Mouse (Mus musculus) myocyte (in vitro differentiated cells): Measurements from ENCODE around the gene Xylb. TPM values are rescaled to one million over a fixed set of nuclear protein-coding genes. Genes with fewer than 3 reads are reported as not detected.
A peak's percentile ranks its signal among the peaks of the same experiment; 100 is the strongest.
"Not testable (repeated sequence)": the region's sequence is repeated elsewhere in the genome, so short reads cannot be mapped to it uniquely, and the experiment has no call there.

Experiments used
- H3K27me3 ChIP-seq: one replicate; pipeline ENCODE4 v1.6.1; 2011; ENCODE audit not compliant: control insufficient read depth, insufficient read depth, insufficient read length
- H3K36me3 ChIP-seq: one replicate; pipeline ENCODE4 v1.6.1; 2011; ENCODE audit not compliant: control insufficient read depth, insufficient read depth
- H3K4me2 ChIP-seq: one replicate; pipeline ENCODE4 v1.6.1; 2011; ENCODE audit warnings: low read depth, control low read depth
- H3K4me3 ChIP-seq: one replicate; pipeline ENCODE4 v1.5.1; 2011; ENCODE audit warnings: mild to moderate bottlenecking, control low read depth, moderate library complexity
- H3K79me2 ChIP-seq: one replicate; pipeline ENCODE4 v1.6.1; 2011; ENCODE audit not compliant: control insufficient read depth, insufficient read depth
- H3ac ChIP-seq: one replicate; pipeline ENCODE4 v1.6.1; 2011; ENCODE audit not compliant: control insufficient read depth, insufficient read length
- CEBPB ChIP-seq: IDR thresholded peaks from 2 replicates; pipeline ENCODE4 v1.6.1; 2011; ENCODE audit warnings: mild to moderate bottlenecking, moderate library complexity; ENCODE audit not compliant: poor library complexity, insufficient read depth, severe bottlenecking
- E2F4 ChIP-seq: IDR thresholded peaks from one replicate; pipeline ENCODE4 v1.6.1; 2011; ENCODE audit warnings: mild to moderate bottlenecking, control low read depth, moderate library complexity; ENCODE audit not compliant: insufficient read depth
- MAX ChIP-seq: IDR thresholded peaks from one replicate; pipeline ENCODE4 v1.6.1; 2011; ENCODE audit warnings: low read depth, mild to moderate bottlenecking, control low read depth
- MYOD1 ChIP-seq, 3 experiments: IDR thresholded peaks; one replicate each; pipeline ENCODE4 v1.6.1; 2011; ENCODE audit warnings: control low read depth in 2 of 3, low read depth in 2 of 3, mild to moderate bottlenecking in 2 of 3, moderate library complexity in 1 of 3; ENCODE audit not compliant: insufficient read length in 2 of 3, control insufficient read depth in 1 of 3
- MYOG ChIP-seq, 3 experiments: IDR thresholded peaks; one replicate each; pipeline ENCODE4 v1.6.1; 2011; ENCODE audit warnings: control low read depth in 2 of 3, low read depth in 2 of 3, mild to moderate bottlenecking in 2 of 3; ENCODE audit not compliant: insufficient read length in 2 of 3, control insufficient read depth in 1 of 3, insufficient read depth in 1 of 3
- POLR2A ChIP-seq: IDR thresholded peaks from one replicate; pipeline ENCODE4 v1.6.1; 2011; ENCODE audit warnings: low read depth, mild to moderate bottlenecking, control low read depth, moderate library complexity; ENCODE audit not compliant: insufficient read length
- POLR2AphosphoS2 ChIP-seq: IDR thresholded peaks from one replicate; pipeline ENCODE4 v1.6.1; 2011; ENCODE audit warnings: low read depth, control low read depth; ENCODE audit not compliant: insufficient read length
- REST ChIP-seq: IDR thresholded peaks from one replicate; pipeline ENCODE4 v1.6.1; 2011; ENCODE audit warnings: mild to moderate bottlenecking, control low read depth, moderate library complexity; ENCODE audit not compliant: insufficient read depth, insufficient read length
- SRF ChIP-seq: IDR thresholded peaks from one replicate; pipeline ENCODE4 v1.6.1; 2011; ENCODE audit warnings: low read depth; ENCODE audit not compliant: control insufficient read depth, insufficient read length
- TCF12 ChIP-seq: IDR thresholded peaks from one replicate; pipeline ENCODE4 v1.6.1; 2011; ENCODE audit warnings: mild to moderate bottlenecking, control low read depth; ENCODE audit not compliant: poor library complexity, insufficient read depth, severe bottlenecking
- TCF3 ChIP-seq: IDR thresholded peaks from one replicate; pipeline ENCODE4 v1.6.1; 2011; ENCODE audit warnings: low read depth, control low read depth; ENCODE audit not compliant: insufficient read length
- USF1 ChIP-seq: IDR thresholded peaks from one replicate; pipeline ENCODE4 v1.6.1; 2011; ENCODE audit warnings: low read depth, mild to moderate bottlenecking, control low read depth, moderate library complexity
- polyA plus RNA-seq: library from polyadenylated mRNA; unstranded; fragments of >200 nt; fragmentation: generic; extraction: Trizol; gene quantifications from one replicate; pipeline ENCODE4 v1.2.1, GENCODE M21; 2012; ENCODE audit warnings: missing spikeins

Gene Xylb
- polyA plus RNA-seq, 1 experiment = 1.7 TPM

DNA sequence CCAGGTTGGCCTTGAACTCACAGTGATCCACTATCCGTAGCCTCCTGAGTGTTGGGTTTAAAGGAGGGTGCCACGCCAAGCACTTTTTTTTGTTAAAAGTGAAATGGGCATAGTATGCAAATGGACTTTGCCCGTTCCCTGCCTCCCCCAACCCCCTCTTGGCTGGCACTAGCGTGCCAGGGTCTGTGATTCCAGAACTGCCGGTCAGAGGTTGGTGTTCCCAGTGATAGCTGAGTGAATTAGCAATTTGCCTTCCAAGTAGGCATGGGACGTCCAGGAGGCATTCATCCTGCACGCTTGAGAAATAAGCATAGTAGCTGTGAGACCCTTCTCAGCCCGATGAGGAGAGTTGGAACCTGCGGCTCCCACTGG is 863 bp downstream of the Xylb start:
- Histone ChIP-seq H3K27me3 (no peaks in the 10 kb centered on the region), H3K79me2 (no peaks in the 10 kb centered on the region), H3ac (peak overlapping the region; percentile 48), H3K36me3 (no peaks in the 10 kb centered on the region), H3K4me2 (peak overlapping the region; percentile 42), H3K4me3 (peak overlapping the region; percentile 9)
- TF ChIP-seq CEBPB (no peak), TCF12 (no peak), MYOD1 (IDR thresholded peaks at IDR 0.05; ENCODE audit: control insufficient read depth in 1 of 3, insufficient read length in 2 of 3, low read depth in 2 of 3) (no peak), SRF (no peak), E2F4 (no peak), REST (no peak), POLR2AphosphoS2 (no peak), TCF3 (no peak), MYOG (IDR thresholded peaks at IDR 0.05; ENCODE audit: control insufficient read depth in 1 of 3, insufficient read depth in 1 of 3, insufficient read length in 2 of 3, low read depth in 2 of 3) (no peak), MAX (no peak), USF1 (no peak)

DNA sequence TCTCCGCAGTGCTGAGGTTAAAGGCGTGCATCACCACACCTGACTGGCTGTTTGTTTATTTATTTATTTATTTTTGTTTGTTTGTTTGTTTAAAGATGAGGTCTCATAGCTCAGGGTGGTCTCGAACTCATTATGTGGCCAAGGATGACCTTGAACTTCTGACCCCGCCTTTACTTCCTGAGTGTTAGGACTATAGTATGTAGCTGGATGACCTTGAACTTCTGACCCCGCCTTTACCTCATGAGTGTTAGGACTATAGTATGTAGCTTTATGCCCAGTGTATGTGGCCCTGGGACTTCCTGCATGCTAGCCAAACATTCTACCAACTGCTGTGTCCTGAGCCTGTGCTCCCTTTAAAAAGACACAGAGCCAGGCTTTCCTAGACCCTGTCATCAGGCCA is 4.2 kb downstream of the Xylb start:
- Histone ChIP-seq H3ac (no peak overlapping the region), H3K79me2 (no peaks in the 10 kb centered on the region), H3K4me2 (no peak overlapping the region), H3K36me3 (no peaks in the 10 kb centered on the region), H3K27me3 (no peaks in the 10 kb centered on the region), H3K4me3 (no peak overlapping the region)
- TF ChIP-seq MYOD1 (IDR thresholded peaks at IDR 0.05; ENCODE audit: control insufficient read depth in 1 of 3, insufficient read length in 2 of 3, low read depth in 2 of 3) = no peak
- TF ChIP-seq CEBPB = no peak
- TF ChIP-seq USF1 = no peak
- TF ChIP-seq POLR2A = no peak
- TF ChIP-seq TCF12 = no peak
- TF ChIP-seq TCF3 = no peak

DNA sequence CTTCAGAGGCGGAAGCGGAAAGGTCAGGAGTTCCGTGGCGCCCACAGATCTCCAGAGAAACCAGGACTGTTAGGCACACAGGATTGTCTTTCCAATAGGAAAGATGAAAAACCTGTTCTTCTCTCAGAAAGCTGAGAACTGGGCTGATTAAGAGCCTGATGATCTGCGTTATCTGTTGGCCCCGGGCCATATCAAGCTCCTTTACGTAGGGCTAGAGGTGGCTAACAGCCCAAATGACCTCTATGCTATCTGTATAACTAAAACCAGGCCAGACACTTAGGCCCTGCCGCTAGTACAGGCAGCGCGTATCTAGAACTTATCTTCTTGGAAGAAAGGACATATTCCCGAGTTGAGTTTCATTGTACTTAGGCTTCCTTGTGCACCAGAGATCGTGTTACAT is 6.0 kb downstream of the Xylb start:
- no peak overlapping the region for H3ac ChIP-seq
- no peak overlapping the region for H3K4me2 ChIP-seq
- H3K79me2 ChIP-seq = no peaks in the 10 kb centered on the region
- no peaks in the 10 kb centered on the region for H3K27me3 ChIP-seq
- no peak overlapping the region for H3K4me3 ChIP-seq
- TF ChIP-seq E2F4 (no peak), SRF (no peak), USF1 (no peak), MYOD1 (IDR thresholded peaks at IDR 0.05; ENCODE audit: control insufficient read depth in 1 of 3, insufficient read length in 2 of 3, low read depth in 2 of 3) (no peak)
- H3K36me3 ChIP-seq = no peaks in the 10 kb centered on the region

DNA sequence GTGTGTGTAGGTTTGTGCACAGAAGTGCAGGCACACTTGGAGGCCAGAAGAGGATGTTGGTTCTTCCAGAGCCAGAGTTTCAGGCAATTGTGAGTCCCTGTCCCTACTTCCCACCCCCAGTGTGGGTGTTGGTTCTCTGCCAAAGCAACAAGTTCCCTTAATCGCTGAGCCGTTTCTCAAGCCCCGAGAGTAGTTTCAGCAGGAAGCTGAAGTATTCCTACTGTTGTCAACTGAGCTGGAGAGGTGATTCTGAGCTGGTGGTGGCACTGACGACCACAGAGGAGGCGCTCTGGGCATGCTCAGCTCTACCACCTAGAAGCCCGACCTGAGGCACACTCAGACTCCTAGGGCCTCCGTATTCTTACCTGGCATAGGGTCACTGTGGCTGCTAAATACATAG is 8.1 kb downstream of the Xylb start, which contains the start of gene Slc22a14:
Gene Slc22a14, minus strand, starts transcription at position 270 of the 400 bp plus-strand sequence.
- no peak within 1 kb of the TSS for H3ac ChIP-seq
- no peaks in the 10 kb centered on the region for H3K27me3 ChIP-seq
- no peak within 1 kb of the TSS for H3K4me3 ChIP-seq
- TF ChIP-seq SRF (no peak), USF1 (no peak), REST (no peak), POLR2AphosphoS2 (no peak), TCF12 (no peak), TCF3 (no peak), MYOD1 (IDR thresholded peaks at IDR 0.05; ENCODE audit: control insufficient read depth in 1 of 3, insufficient read length in 2 of 3, low read depth in 2 of 3) (no peak), MYOG (IDR thresholded peaks at IDR 0.05; ENCODE audit: control insufficient read depth in 1 of 3, insufficient read depth in 1 of 3, insufficient read length in 2 of 3, low read depth in 2 of 3) (no peak), CEBPB (no peak), E2F4 (no peak), POLR2A (no peak), MAX (no peak)
- H3K4me2 ChIP-seq = no peak within 1 kb of the TSS
- no peaks in the 10 kb centered on the region for H3K36me3 ChIP-seq
- no peaks in the 10 kb centered on the region for H3K79me2 ChIP-seq

DNA sequence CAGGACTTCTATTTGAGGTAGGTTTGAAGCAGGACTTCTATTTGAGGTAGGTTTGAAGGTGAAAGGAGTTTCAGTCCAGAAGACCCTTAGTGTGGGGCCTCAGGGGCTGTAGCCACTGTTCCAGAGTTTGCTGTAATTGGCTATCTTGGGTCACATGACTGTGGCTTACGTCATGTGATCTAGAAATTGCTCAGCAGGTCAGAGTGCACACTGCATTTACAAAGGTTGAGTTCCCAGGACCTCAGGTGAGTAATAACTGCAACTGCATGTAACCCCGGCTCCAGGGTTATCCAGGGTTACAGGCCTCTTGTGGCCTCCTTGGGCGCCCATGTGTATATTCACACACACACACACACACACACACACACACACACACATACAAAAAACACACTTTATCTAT is 11.2 kb downstream of the Xylb start:
- H3K27me3 ChIP-seq = no peaks in the 10 kb centered on the region
- H3K79me2 ChIP-seq = no peaks in the 10 kb centered on the region
- no peak overlapping the region for H3K4me2 ChIP-seq
- H3ac ChIP-seq = no peak overlapping the region
- no peak overlapping the region for H3K4me3 ChIP-seq
- H3K36me3 ChIP-seq = no peaks in the 10 kb centered on the region
- TF ChIP-seq CEBPB (no peak), REST (no peak), MYOD1 (IDR thresholded peaks at IDR 0.05; ENCODE audit: control insufficient read depth in 1 of 3, insufficient read length in 2 of 3, low read depth in 2 of 3) (no peak), TCF12 (no peak), MYOG (IDR thresholded peaks at IDR 0.05; ENCODE audit: control insufficient read depth in 1 of 3, insufficient read depth in 1 of 3, insufficient read length in 2 of 3, low read depth in 2 of 3) (no peak), MAX (no peak), POLR2AphosphoS2 (no peak), E2F4 (no peak), SRF (no peak), USF1 (no peak), POLR2A (no peak), TCF3 (no peak)

DNA sequence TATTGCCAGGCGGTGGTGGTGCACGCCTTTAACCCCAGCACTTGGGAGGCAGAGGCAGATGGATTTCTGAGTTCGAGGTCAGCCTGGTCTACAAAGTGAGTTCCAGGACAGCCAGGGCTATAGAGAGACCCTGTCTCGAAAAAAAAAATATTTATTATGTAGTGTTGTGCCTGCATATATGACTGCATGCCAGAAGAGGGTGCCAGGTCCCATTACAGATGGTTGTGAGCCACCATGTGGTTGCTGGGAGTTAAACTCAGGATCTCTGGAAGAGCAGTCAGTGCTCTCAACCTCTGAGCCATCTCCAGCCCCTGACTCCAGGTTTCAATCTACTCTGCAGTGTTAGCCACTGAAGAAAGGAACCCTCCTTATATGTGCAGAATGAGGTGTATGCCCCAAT is 13.6 kb downstream of the Xylb start:
- not testable (repeated sequence) for H3K4me2 ChIP-seq, H3K4me3 ChIP-seq

More for the DNA sequence above, 13.6 kb downstream of the Xylb start:
- H3ac ChIP-seq, H3K36me3 ChIP-seq, H3K27me3 ChIP-seq, H3K79me2 ChIP-seq: not testable (repeated sequence)
